Mouse (Mus musculus): Measurements from ENCODE around the gene Cpd.
A peak's percentile ranks its signal among the peaks of the same experiment; 100 is the strongest.
"Not testable (repeated sequence)": the region's sequence is repeated elsewhere in the genome, so short reads cannot be mapped to it uniquely, and the experiment has no call there.

Gene Cpd

DNA sequence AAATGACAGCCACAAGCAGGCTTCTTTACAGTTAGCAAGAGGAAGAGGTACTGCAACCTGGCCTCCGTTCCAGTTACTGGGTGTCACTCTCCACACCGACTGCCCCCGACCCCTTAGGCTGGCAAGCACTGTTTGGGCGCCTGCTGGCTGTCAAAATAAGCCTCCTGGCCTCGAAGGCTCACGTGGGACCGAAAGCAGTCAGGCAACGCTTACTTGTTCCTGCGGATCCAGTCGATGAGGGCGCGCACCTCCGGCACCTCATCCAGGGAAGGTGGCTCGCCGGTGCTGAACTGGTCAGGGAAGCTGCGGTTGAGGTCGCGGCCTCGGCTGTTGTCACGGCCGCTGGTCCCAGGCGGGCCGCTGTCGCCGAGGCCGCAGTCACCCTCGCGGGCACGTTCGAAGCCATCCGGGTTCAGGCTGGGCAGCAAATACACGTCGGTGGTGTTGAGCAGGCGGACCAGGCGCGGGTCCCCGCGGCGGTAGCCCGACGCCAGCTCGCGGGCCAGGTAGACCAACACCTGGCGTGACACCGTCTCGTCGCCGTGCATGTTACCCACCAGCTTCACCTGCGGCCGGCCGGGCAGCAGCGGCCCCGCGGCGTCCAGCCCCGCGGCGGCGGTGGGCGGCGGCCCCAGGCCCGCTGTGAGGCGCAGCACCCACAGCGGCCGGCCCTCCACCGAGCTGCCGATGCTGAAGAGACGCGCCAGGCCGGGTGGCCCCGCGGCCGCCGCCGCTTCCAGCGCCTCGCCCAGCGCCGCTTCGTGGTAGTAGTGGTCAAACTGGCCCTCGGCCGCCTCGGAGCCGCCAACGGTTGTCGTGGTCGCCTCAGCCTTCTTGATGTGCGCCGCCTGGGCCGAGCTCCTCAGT is 574 bp downstream of the Cpd start:
- DNase-seq (ENCODE audit: low spot score): peak; percentile 38

DNA sequence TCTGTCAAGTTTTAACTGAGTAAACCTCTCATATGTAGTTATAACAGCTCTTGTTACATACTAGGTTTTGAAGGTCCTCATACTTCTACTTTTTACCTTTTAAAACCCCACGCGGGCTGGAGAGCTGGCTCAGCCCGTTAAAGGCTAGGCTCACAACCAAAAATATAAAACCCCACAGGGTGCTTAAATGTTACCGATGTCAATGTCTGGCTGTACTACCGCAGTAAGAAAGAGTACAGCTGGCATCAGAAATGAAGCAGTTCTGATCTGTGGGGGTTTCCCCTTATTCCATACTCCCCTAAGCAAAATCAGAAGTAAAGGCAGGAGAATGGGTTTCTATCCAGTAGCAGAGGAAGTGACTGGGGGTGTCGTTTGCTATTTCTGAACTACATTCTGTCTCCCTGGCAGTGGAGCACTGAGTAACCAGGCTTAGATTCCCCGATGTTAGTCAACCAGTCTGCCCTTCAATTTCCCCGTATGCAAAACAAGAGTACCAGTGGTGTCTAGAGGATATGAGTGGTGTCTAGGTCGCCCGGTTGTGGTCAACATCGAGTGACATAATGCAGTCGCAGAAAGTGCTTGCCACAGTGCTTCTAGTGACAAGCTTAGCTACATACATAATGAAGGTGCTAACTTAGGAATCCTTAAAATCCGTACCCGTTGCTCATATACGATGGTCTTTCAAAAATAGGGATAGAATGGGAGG is 1.4 kb downstream of the Cpd start:
- peak; percentile 30 for DNase-seq (ENCODE audit: low spot score)

GRCm38 (mm10) chr11:76838573-76838972 is 8.2 kb downstream of the Cpd start:
- no peak for DNase-seq (ENCODE audit: low spot score)

DNA sequence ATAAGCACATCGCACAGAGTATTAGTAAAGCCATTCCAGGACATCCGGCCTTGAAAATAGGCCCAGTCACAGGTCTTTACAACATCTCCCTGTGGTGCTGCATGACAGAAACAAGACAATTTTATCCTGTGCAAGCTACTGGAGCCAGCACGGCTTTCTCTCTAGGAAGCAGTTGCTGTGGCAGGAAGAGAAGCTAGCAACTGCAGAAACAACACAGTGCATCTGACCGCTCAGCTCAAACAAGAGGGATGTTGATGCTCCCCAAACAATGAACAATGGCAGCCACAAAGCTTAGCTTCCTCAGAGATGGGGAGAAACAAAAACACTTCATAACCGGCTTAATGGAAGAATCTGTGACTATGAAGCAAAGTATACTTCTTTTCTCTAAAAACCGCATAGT is 10.5 kb downstream of the Cpd start:
- DNase-seq (ENCODE audit: low spot score): no peak

DNA sequence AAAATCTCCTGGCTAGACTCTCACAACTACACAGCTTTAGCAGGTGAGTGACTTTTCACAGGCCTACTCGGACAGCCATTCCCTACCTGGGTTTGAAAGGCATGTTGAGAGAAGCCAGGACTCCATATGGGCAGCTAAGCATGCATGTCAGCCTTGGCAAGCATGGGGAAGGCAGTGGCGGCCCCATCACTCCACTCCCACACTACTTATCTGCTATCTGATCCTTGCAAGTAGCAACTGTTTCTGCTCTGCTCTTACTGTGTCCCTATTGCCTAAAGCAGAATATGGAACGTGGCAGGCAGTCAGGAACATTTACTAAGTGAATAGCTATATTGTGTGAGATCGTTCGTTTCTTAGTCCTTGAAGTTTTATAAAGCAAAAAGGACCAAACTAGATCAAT is 10.9 kb downstream of the Cpd start:
- DNase-seq (ENCODE audit: low spot score): no peak

DNA sequence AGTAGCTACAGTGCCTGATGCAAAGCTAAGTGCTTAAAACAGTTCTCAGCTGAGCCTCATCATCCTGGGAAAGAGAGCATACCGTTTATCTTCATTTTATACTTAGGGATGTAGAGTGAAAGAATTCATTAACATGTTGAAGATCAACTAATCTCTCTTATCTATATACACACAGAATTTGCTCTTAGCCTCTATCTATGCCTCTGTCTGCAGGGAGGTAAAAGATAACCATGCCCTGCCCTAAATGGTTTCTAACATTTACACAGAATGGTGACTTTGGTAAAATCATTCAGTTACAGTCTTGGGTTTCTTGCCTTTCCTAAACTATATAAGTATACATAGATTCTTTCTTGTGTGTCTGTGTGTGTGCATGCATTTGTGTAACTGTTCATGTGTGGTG is 12.2 kb downstream of the Cpd start:
- DNase-seq (ENCODE audit: low spot score): no peak

GRCm38 (mm10) chr11:76824885-76825265 is 21.9 kb downstream of the Cpd start:
- DNase-seq (ENCODE audit: low spot score): no peak

GRCm38 (mm10) chr11:76824238-76824884 is 22.5 kb downstream of the Cpd start:
- DNase-seq (ENCODE audit: low spot score): no peak

DNA sequence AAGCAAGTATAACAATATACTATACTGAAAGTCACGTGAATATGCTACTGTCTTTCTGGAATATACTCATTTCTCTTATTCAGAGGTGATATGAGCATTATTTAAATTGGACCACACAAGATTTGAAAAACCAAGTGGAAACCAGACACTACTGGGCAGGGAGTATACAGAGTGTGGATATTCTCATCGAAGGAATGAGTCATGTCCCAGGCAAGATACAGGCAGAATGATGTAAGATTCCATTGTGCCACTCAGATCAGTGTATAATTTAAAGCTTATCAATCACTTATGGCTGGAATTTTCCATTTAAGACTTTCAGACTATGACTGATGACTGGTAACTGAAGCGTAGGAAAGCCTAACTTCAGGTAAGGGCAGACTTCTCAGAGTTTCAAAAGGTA is 23.2 kb downstream of the Cpd start:
- no peak for DNase-seq (ENCODE audit: low spot score)

GRCm38 (mm10) chr11:76821353-76821752 is 25.5 kb downstream of the Cpd start:
- DNase-seq (ENCODE audit: low spot score): no peak

- DNase-seq (ENCODE audit: low spot score): no peak
These were observed 29.2 kb downstream of the Cpd start for GRCm38 (mm10) chr11:76817664-76818063.

DNA sequence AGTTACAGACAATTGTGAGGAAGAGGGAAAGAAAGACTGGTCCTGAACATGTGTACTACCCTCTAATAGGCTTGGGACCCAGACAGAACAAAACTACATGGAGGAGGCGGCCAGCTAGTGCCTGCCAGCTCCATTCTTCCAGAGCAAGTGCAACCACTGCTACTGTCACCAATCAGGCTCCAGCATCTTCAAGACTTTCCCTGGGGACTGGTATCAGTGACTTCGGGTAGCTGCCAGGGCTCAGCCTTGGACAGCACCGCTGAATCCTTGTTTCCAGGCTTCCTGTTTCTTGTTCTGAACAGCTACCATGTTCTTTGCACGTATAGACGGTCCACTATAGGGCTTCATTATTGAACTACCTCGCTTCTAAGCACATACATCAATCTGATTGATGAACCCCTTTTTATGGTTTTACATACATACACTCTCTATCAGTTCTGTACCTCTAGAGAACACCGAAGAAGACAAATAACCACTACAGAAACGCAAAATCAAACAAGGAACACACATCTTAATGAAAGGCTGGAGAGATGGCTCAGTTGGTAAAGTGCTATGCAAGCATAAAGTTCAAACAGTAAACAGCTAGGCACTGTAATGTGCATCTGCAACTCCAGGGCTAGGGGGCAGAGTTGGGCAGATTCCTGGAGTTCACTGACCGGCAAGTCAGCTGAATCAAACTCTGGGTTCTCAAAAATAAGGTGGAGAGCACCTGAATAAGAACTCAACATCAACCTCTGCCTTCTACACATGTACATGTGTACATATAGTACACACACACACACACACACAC is 35.9 kb downstream of the Cpd start:
- no peak for DNase-seq (ENCODE audit: low spot score)

DNA sequence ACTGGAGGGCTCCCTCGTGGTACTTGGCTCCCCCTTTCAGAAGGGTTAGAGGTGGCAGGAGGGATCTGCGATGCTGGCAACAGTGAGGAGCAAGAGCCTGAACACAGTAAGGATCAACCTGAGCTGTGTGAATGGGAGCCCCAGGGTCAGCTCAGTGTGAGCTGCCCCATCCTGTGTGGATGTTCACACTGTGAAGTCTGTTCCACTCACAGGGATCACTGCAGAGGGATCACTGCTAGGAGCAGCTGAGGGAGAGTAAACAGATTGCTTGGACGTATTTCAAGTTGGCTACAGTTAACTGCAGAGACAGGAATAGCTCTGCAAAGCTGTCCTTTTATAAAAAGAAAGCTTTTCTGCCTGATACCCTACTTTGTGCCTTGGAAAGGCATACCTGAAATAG is 37.4 kb downstream of the Cpd start:
- no peak for DNase-seq (ENCODE audit: low spot score)

DNA sequence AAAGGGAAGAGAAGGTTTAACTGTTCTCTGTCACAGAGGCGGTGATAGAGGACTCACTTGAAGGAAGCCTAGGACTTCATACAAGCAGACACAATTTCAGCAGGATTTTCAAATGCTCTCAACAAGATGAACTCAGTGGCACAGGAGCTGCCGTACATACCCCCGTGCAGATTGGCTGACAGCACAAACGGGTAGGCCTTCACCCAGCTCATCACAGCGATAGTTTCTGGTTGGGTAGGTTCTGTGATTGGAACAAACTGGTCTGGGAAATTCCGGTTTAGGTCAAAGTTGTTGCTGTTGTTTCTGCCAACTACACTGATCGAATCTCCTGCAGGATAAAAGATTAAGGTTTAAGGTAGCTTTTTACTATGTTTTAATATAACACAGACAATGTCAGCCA is 38.3 kb downstream of the Cpd start:
- no peak for DNase-seq (ENCODE audit: low spot score)

DNA sequence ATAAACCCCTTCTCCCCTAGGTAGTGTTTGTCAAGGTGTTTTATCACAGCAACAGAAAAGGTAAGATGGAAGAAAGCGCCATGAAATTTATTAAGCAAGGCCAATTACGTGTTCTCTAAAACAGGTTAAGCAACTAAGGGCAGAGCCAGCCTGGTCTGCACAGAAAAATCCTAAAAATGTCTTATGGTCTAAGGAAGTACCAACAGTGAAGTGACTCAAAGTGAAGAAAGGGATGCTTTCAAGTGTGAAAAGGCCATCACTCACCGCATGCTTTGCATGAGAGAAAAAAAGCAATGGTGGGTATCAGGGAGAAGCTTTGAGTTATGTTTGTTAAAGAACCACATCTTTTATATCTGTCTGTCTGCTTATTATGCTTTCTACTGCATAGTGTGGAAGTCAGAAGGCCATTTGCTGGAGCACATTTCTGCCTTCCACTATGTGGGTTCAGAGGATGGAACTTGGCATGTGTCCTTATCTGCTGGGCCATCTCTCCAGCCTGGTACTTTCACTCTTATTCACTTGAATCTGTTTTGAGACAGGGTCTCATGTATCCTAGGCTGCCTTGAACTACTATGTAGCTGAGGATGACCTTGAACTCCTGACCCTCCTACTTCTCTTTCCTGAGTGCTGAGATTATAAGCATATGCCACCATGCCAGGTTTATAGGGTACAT is 39.7 kb downstream of the Cpd start:
- DNase-seq (ENCODE audit: low spot score): no peak

DNA sequence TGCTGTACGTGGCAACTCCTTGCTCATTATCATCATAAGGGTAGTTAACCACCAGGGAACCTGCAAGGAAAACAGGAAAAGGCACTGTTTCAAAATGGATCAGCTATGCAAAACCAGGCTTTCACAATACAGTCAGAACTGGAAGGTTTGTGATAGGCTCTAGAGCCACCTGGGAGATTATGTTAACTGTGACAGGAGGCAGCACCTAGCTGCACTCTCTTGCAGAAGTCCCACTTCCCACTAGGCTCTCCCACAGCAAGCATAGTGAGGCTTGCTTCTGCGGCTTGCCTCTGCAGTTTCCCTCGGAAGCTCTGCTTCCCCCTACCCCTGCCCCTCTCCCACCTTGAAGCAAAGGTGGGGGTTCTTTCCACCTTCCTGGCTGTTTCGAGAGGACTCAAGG is 40.8 kb downstream of the Cpd start:
- no peak for DNase-seq (ENCODE audit: low spot score)

DNA sequence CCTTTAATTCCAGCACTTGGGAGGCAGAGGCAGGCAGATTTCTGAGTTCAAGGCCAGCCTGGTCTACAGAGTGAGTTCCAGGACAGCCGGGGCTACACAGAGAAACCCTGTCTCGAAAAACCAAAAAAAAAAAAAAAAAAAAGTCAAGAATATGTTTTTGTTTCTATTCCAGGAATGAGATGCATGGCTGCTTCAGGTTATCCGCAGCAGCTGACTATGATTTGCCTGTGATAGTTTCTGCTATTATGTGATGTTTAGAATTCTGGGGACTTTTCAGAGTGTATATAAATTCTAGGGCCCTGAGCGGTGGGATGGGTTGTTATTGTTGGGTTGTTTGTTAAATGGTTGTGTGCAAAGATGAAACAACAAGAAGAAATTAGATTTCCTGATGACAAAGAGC is 41.7 kb downstream of the Cpd start:
- not testable (repeated sequence) for DNase-seq (ENCODE audit: low spot score)

DNA sequence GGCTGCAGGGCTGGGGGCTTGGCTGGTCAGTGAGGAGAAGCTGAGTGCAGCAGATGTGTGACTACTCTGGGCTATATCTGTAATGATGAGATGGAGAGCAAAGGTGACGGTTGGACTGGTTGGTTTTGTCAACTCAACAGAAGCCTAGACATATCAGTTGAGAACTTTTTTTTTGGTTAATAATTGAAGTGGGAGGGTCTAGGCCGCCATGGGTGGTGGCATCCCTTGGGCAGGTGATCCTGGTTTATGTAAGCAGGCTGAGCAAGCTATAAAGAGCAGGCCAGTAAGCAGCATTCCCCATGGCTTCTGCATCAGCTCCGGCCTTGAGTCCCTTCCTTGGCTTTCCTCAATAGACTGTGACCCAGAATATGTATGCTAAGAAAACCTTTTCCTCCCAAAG is 43.6 kb downstream of the Cpd start:
- DNase-seq (ENCODE audit: low spot score): no peak

- DNase-seq (ENCODE audit: low spot score): no peak
These were observed 49.6 kb downstream of the Cpd start for GRCm38 (mm10) chr11:76797236-76797635.

- no peak for DNase-seq (ENCODE audit: low spot score)
These were observed 51.5 kb downstream of the Cpd start for GRCm38 (mm10) chr11:76795326-76795725.

DNA sequence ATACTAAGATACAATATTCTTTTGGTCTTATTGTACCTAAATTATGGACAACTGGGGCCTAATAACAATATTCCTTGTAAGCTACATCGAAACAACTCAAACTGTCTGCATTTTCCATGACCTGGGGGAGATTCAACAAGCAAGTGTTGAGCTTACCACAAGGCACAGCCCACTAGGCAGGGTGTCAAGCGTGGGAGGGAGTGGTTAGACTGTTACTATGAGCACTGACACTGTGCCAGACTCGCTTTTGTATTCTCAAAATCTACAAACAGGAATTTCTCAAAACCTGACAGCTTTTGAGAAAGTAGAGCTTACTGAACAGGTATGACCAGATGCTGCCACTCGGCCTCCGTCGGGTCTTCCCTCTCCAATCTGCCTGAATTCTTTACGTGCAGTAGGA is 55.5 kb downstream of the Cpd start:
- DNase-seq (ENCODE audit: low spot score): no peak

DNA sequence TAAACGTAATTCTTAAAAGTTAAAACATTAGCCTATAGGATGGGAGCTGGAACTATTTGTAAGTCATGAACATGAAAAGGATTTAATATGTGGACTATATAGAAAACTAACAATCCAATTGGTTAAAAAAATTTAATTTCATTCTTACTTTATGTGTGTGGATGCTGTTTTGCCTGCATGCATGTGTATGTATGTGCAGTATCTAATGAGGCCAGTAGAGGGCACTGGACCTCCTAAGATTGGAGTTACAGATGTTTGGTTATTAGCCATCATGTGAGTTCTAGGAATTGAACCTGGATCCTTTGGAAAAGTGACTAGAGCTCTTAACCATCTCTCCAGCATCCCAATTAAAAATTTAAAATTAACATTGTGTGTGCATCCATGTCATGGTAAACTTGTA is 57.6 kb downstream of the Cpd start:
- no peak for DNase-seq (ENCODE audit: low spot score)
